34 mouse cellular contexts compared by ENCODE assay signal in genomic region chr8:12187366-12187765, GRCm38 (mm10).
"Had no signal": no experiment of that assay in that cellular context is flagged by ENCODE, and none has a peak within 500 bp of the region (broad histone marks: within the 10 kb centered on the region; RNA-seq: fewer than 3 reads in every experiment).

No protein-coding gene starts in this region.

- H3K36me3 ChIP-seq: heart, embryonic 10.5 days; heart, embryonic 12.5 days; heart, embryonic 13.5 days; heart, embryonic 15.5 days; hindbrain, embryonic 10.5 days; hindbrain, embryonic 12.5 days; hindbrain, embryonic 13.5 days; hindbrain, embryonic 15.5 days; intestine, embryonic 15.5 days; kidney, embryonic 15.5 days had no signal

- DNase-seq: heart, postnatal 10 days; heart, postnatal 14 days; heart, postnatal 36 days; heart, postnatal 4 days; kidney, adult 11 months; kidney, adult 18-20 months; kidney, adult 2 months; kidney, adult 8-10 months; kidney, adult 9 months; kidney, postnatal 10 days; kidney, postnatal 14 days; kidney, postnatal 25 days; kidney, postnatal 36 days; kidney, postnatal 4 days; layer of hippocampus, adult 9-11 months; layer of hippocampus, postnatal 36 days had no signal

- H3K27me3 ChIP-seq: heart, embryonic 15.5 days; intestine, embryonic 15.5 days; kidney, embryonic 15.5 days had no signal

- H3K9me3 ChIP-seq: heart, embryonic 10.5 days; heart, embryonic 12.5 days; heart, embryonic 13.5 days; heart, embryonic 15.5 days; hindbrain, embryonic 10.5 days; hindbrain, embryonic 12.5 days; hindbrain, embryonic 13.5 days; hindbrain, embryonic 15.5 days; intestine, embryonic 15.5 days; kidney, embryonic 15.5 days had no signal

- H3K9ac ChIP-seq: heart, embryonic 12.5 days; heart, embryonic 13.5 days; heart, embryonic 15.5 days; hindbrain, embryonic 12.5 days; hindbrain, embryonic 13.5 days; hindbrain, embryonic 14.5 days; hindbrain, embryonic 15.5 days; intestine, embryonic 15.5 days; kidney, embryonic 15.5 days had no signal

- H3K27ac ChIP-seq: heart, embryonic 10.5 days; heart, embryonic 13.5 days; heart, embryonic 15.5 days; hindbrain, embryonic 10.5 days; hindbrain, embryonic 12.5 days; hindbrain, embryonic 13.5 days; hindbrain, embryonic 14.5 days; hindbrain, embryonic 15.5 days; hindbrain, postnatal 0 days; intestine, embryonic 15.5 days; kidney, embryonic 15.5 days; kidney, postnatal 0 days; layer of hippocampus, adult 2 months had no signal

- ATAC-seq: hindbrain, embryonic 16.5 days; hindbrain, postnatal 0 days; inflammation-experienced regulatory T-cells, adult 6 months; intestine, embryonic 15.5 days; intestine, embryonic 16.5 days; intestine, postnatal 0 days had no signal

- H3K4me3 ChIP-seq: heart, embryonic 10.5 days; heart, embryonic 12.5 days; heart, embryonic 13.5 days; heart, embryonic 15.5 days; hindbrain, embryonic 10.5 days; hindbrain, embryonic 12.5 days; hindbrain, embryonic 13.5 days; hindbrain, embryonic 15.5 days; intestine, embryonic 15.5 days; kidney, embryonic 15.5 days; layer of hippocampus, adult 2 months had no signal

- H3K4me1 ChIP-seq: heart, embryonic 10.5 days; heart, embryonic 12.5 days; heart, embryonic 13.5 days; heart, embryonic 15.5 days; hindbrain, embryonic 12.5 days; intestine, embryonic 15.5 days had no signal
